Mouse (Mus musculus) limb, embryonic 15.5 days (tissue): ENCODE data around the gene Vkorc1l1. TPM values are rescaled to one million over a fixed set of nuclear protein-coding genes. Genes with fewer than 3 reads are reported as not detected.

Source experiments
- ATAC-seq: fragments of 200-750 bp; cut with Nextera tagmentation; 2 replicates; pipeline ENCODE4 v1.8.0; 2017; ENCODE audit warnings: low read depth, moderate TSS enrichment; ENCODE audit not compliant: insufficient number of reproducible peaks, low FRiP score, low TSS enrichment
- H3K27ac ChIP-seq: fragments of 300-500 bp; sonication (generic); 2 replicates; pipeline ENCODE4 v1.5.1; 2015; ENCODE audit warnings: moderate library complexity, mild to moderate bottlenecking, inconsistent platforms
- H3K27me3 ChIP-seq: fragments of 300-500 bp; sonication (generic); 2 replicates; pipeline ENCODE4 v1.6.1; 2015; ENCODE audit warnings: inconsistent platforms
- H3K36me3 ChIP-seq: fragments of 300-500 bp; sonication (generic); 2 replicates; pipeline ENCODE4 v1.6.1; 2015; ENCODE audit warnings: inconsistent platforms
- H3K4me1 ChIP-seq: fragments of 300-500 bp; sonication (generic); 2 replicates; pipeline ENCODE4 v1.6.1; 2015; ENCODE audit warnings: inconsistent platforms
- H3K4me2 ChIP-seq: fragments of 300-500 bp; sonication (generic); 2 replicates; pipeline ENCODE4 v1.6.1; 2015; ENCODE audit warnings: mild to moderate bottlenecking, inconsistent platforms
- H3K4me3 ChIP-seq: fragments of 300-500 bp; sonication (generic); 2 replicates; pipeline ENCODE4 v1.5.1; 2015; ENCODE audit warnings: mild to moderate bottlenecking, inconsistent platforms
- H3K9ac ChIP-seq: fragments of 300-500 bp; sonication (generic); 2 replicates; pipeline ENCODE4 v1.6.1; 2015; ENCODE audit warnings: inconsistent platforms
- H3K9me3 ChIP-seq: fragments of 300-500 bp; sonication (generic); 2 replicates; pipeline ENCODE4 v1.6.1; 2016; ENCODE audit warnings: inconsistent platforms
- WGBS: fragments of 180-500 bp; shearing (Covaris S2); methylation state at CpG from one replicate; pipeline ENCODE4 v1.1.7; 2015; 5-methylcytosine and 5-hydroxymethylcytosine counted together
- polyA plus RNA-seq: library from polyadenylated mRNA; unstranded; fragments of >200 nt; fragmentation: Nextera tagmentation; extraction: Ambion mirVana; gene quantifications from 2 replicates; pipeline ENCODE4 v1.2.1, GENCODE M21; 2015

Vkorc1l1 gene
- polyA plus RNA-seq, 1 experiment from 2014 or later = 28.5 TPM

- Histone ChIP-seq H3K4me2 (no peak overlapping the region), H3K27me3 (no peaks in the 10 kb centered on the region), H3K27ac (no peak overlapping the region), H3K36me3 (no peaks in the 10 kb centered on the region), H3K4me1 (no peaks in the 10 kb centered on the region), H3K9me3 (no peaks in the 10 kb centered on the region), H3K9ac (no peak overlapping the region), H3K4me3 (no peak overlapping the region)
- no peak for ATAC-seq
- 95% methylated on average over 4 of the region's 4 CpGs for WGBS
These were observed 10.4 kb downstream of the Vkorc1l1 start for GRCm38 (mm10) chr5:129952143-129952542.

GRCm38 (mm10) chr5:129954473-129955254 lies 12.9 kb downstream of the Vkorc1l1 start:
- Histone ChIP-seq H3K4me3 (no peak overlapping the region), H3K4me2 (no peak overlapping the region), H3K27ac (no peak overlapping the region), H3K27me3 (no peaks in the 10 kb centered on the region), H3K4me1 (no peaks in the 10 kb centered on the region), H3K36me3 (no peaks in the 10 kb centered on the region), H3K9ac (no peak overlapping the region), H3K9me3 (no peaks in the 10 kb centered on the region)
- WGBS = 78% methylated on average over 5 of the region's 5 CpGs
- no peak for ATAC-seq

DNA sequence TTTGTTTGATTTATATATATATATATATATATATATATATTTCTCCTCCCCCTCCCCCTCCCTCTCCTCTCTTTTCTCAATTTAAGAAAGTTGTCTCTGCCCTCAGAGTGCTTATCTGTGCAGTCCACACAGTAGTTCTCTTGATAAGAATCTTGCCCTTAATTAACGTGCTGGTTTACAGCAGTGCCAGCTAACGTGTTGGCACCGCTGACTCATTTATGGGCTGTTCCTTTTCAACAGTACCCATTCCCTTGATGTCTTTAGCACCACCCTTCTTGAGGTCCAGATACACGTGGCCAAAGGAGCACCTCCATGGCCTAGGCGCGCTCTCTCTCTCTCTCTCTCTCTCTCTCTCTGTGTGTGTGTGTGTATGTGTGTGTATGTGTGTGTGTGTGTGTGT lies 14.0 kb downstream of the Vkorc1l1 start:
- WGBS = 73% methylated on average over 6 of the region's 6 CpGs
- H3K9ac ChIP-seq = no peak overlapping the region
- no peaks in the 10 kb centered on the region for H3K36me3 ChIP-seq
- ATAC-seq = no peak
- no peak overlapping the region for H3K27ac ChIP-seq
- H3K4me2 ChIP-seq = no peak overlapping the region
- no peaks in the 10 kb centered on the region for H3K27me3 ChIP-seq
- H3K9me3 ChIP-seq = no peaks in the 10 kb centered on the region
- H3K4me1 ChIP-seq = no peaks in the 10 kb centered on the region
- H3K4me3 ChIP-seq = no peak overlapping the region

- no peaks in the 10 kb centered on the region for H3K36me3 ChIP-seq
- no peak overlapping the region for H3K4me3 ChIP-seq
- no peak overlapping the region for H3K9ac ChIP-seq
- no peaks in the 10 kb centered on the region for H3K4me1 ChIP-seq
- no peak overlapping the region for H3K27ac ChIP-seq
- WGBS = 74% methylated on average over 4 of the region's 4 CpGs
- no peak overlapping the region for H3K4me2 ChIP-seq
- no peaks in the 10 kb centered on the region for H3K9me3 ChIP-seq
- ATAC-seq = no peak
- no peaks in the 10 kb centered on the region for H3K27me3 ChIP-seq
These were observed 21.5 kb downstream of the Vkorc1l1 start for GRCm38 (mm10) chr5:129963224-129963623.

GRCm38 (mm10) chr5:129966448-129966847 lies 24.7 kb downstream of the Vkorc1l1 start:
- H3K4me1 ChIP-seq = no peaks in the 10 kb centered on the region
- H3K4me2 ChIP-seq = no peak overlapping the region
- no peak overlapping the region for H3K9ac ChIP-seq
- no peaks in the 10 kb centered on the region for H3K27me3 ChIP-seq
- 72% methylated on average over 3 of the region's 3 CpGs for WGBS
- H3K27ac ChIP-seq = no peak overlapping the region
- no peaks in the 10 kb centered on the region for H3K9me3 ChIP-seq
- ATAC-seq = no peak
- H3K36me3 ChIP-seq = peaks cover 1% of the 10 kb centered on the region; the same call in 1 of the 2 replicates
- H3K4me3 ChIP-seq = no peak overlapping the region

DNA sequence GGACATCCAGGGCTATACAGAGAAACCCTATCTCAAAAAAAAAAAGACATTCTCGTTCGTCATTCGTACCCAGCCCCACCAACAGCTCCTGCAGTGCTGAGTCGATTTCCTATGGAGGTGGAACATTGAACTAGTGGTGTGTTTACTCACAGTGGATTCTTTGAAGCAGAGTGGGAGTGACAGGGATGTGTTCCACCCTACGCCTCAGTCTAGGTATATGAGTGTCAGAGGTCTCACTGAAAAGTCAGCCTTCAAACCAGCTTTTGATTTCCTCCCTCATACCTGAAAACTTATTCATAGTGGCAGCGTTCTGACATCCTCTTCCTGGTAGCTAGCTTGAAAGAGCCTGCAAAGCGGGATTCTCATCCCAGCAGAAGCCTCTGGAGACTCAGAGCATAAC lies 26.6 kb downstream of the Vkorc1l1 start:
- 83% methylated on average over 7 of the region's 7 CpGs for WGBS
- no peak for ATAC-seq

DNA sequence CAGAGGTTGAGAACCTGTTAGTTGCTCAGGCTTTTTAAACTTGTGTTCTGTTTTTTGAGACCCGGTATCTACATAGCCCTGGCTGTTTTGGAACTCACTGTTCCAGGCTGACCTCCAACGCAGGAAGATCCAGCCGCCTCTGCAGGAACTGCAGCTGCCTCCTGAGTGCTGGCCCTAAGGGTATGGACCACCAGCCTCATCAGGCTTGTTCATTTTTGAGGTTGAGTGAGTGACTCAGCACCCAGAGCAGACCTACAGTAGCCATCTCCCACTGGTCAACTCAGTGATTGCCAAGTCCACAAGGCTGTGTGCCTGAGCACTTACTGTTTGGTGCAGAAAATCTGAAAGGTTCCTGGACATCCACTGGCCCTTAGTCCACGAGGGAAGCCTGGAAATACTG lies 29.7 kb downstream of the Vkorc1l1 start:
- H3K4me2 ChIP-seq = no peak overlapping the region
- no peak for ATAC-seq
- no peaks in the 10 kb centered on the region for H3K4me1 ChIP-seq
- H3K36me3 ChIP-seq = peaks cover 8% of the 10 kb centered on the region; the same call in 1 of the 2 replicates
- H3K4me3 ChIP-seq = no peak overlapping the region
- H3K27me3 ChIP-seq = no peaks in the 10 kb centered on the region
- no peaks in the 10 kb centered on the region for H3K9me3 ChIP-seq
- 77% methylated on average over 4 of the region's 4 CpGs for WGBS
- no peak overlapping the region for H3K9ac ChIP-seq
- H3K27ac ChIP-seq = no peak overlapping the region

More for the DNA sequence above, 26.6 kb downstream of the Vkorc1l1 start:
- no peak overlapping the region for H3K27ac ChIP-seq
- no peaks in the 10 kb centered on the region for H3K9me3 ChIP-seq
- no peak overlapping the region for H3K9ac ChIP-seq
- H3K36me3 ChIP-seq = peaks cover 8% of the 10 kb centered on the region; the same call in 1 of the 2 replicates
- H3K4me3 ChIP-seq = no peak overlapping the region
- no peak overlapping the region for H3K4me2 ChIP-seq
- H3K4me1 ChIP-seq = no peaks in the 10 kb centered on the region
- no peaks in the 10 kb centered on the region for H3K27me3 ChIP-seq

GRCm38 (mm10) chr5:129974354-129974753 lies 32.6 kb downstream of the Vkorc1l1 start:
- ATAC-seq = no peak
- Histone ChIP-seq H3K4me1 (no peaks in the 10 kb centered on the region), H3K9ac (no peak overlapping the region)

DNA sequence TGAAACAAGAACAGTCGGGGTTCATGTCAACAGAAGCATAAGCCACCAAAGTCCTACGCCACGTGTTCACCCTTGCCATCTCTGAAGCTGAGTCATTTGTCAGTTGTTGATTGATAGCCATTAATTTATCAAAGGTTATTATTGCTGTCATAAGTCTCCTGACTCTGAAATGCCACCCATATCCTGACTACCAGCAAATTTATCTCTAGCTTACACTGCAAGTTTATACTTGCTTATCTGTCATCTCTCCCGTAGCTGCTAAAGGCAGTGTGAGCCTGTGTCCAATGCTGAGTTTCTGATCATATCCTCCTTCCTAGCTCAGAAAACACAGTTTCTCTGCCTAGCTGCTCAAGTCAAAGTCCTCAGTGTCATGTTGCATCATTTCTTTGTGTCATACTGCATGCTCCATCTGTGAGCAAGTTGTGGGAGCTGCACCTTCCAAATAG lies 33.1 kb downstream of the Vkorc1l1 start:
- WGBS = 72% methylated on average over 4 of the region's 4 CpGs
- H3K9ac ChIP-seq = no peak overlapping the region
- ATAC-seq = no peak

More at GRCm38 (mm10) chr5:129974354-129974753, 32.6 kb downstream of the Vkorc1l1 start:
- Histone ChIP-seq H3K4me3 (no peak overlapping the region), H3K36me3 (peaks cover 8% of the 10 kb centered on the region; the same call in 1 of the 2 replicates), H3K9me3 (no peaks in the 10 kb centered on the region), H3K27ac (no peak overlapping the region), H3K27me3 (no peaks in the 10 kb centered on the region), H3K4me2 (no peak overlapping the region)
- WGBS = 87% methylated on average over 4 of the region's 4 CpGs

DNA sequence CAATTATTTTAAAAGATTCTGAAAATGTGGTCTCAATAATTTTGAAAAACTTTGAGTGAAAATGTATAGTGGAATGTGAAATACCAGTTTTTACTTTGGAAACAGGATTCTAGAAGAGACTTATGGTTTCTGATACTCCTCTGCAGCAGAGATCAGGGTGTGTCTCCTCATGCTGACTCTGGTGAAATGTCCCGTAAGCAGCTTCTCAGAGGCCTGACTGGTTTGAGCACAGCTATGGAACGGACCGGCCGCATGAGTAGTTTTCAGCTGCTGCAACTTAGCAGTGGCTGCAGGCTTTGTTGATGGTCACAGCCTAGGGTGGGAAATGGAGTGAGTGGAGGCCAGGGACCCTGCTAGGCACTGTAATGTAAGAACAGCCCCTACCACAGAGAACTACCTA lies 36.0 kb downstream of the Vkorc1l1 start:
- no peaks in the 10 kb centered on the region for H3K9me3 ChIP-seq
- ATAC-seq = no peak
- WGBS = 80% methylated on average over 4 of the region's 4 CpGs

More for the DNA sequence above, 33.1 kb downstream of the Vkorc1l1 start:
- no peak overlapping the region for H3K27ac ChIP-seq
- no peaks in the 10 kb centered on the region for H3K4me1 ChIP-seq
- H3K27me3 ChIP-seq = no peaks in the 10 kb centered on the region
- no peaks in the 10 kb centered on the region for H3K9me3 ChIP-seq
- H3K4me3 ChIP-seq = no peak overlapping the region
- H3K4me2 ChIP-seq = no peak overlapping the region
- H3K36me3 ChIP-seq = peaks cover 11% of the 10 kb centered on the region; the same call in 1 of the 2 replicates

DNA sequence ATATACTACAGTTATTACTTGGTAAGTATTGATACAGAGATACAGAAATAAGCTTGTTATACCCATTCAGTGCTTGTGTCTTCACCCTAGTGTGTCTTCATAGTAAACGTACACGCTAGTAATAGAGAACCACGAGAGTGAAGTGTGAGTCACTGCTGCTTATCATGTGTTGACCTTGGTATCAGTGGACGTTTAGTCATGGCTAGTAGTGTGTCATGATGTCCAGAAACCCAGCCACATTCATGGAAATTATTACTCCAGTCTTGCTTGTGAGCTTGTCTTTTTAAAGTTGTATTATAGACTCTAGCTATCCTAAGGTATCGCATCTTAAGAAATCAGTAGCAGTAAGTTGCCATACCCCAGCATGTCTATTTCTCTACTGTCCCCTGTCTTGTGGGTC lies 36.8 kb downstream of the Vkorc1l1 start:
- Histone ChIP-seq H3K4me1 (no peaks in the 10 kb centered on the region), H3K4me2 (no peak overlapping the region), H3K27me3 (no peaks in the 10 kb centered on the region), H3K4me3 (no peak overlapping the region), H3K9me3 (no peaks in the 10 kb centered on the region), H3K9ac (no peak overlapping the region), H3K36me3 (peaks cover 11% of the 10 kb centered on the region; the same call in 1 of the 2 replicates), H3K27ac (no peak overlapping the region)
- no peak for ATAC-seq
- WGBS = 85% methylated on average over 5 of the region's 5 CpGs

More for the DNA sequence above, 36.0 kb downstream of the Vkorc1l1 start:
- Histone ChIP-seq H3K4me1 (no peaks in the 10 kb centered on the region), H3K27me3 (no peaks in the 10 kb centered on the region), H3K36me3 (peaks cover 3% of the 10 kb centered on the region; the same call in 1 of the 2 replicates), H3K4me3 (no peak overlapping the region), H3K4me2 (no peak overlapping the region), H3K9ac (no peak overlapping the region), H3K27ac (no peak overlapping the region)

DNA sequence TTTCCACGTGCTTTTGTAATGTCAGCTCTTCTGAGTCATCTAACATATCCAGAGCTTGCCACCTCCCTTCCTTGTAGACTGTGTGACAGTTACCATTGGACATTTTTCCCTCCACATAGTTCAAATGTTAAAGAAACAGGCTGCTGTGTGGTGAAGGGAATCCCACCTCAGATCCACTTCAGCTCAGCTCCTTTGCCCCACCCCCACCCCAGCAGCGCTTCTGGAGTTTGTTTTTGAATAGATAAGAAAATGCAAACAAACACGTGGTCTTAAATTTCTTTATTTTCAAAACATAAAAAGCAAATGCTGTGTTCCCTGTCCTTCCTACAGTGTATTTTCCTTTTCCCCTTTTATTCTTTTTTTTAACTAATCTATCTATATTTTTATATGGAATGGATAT lies 38.4 kb downstream of the Vkorc1l1 start:
- H3K4me1 ChIP-seq = no peaks in the 10 kb centered on the region
- no peak for ATAC-seq
- no peaks in the 10 kb centered on the region for H3K27me3 ChIP-seq
- WGBS = 74% methylated on average over 3 of the region's 3 CpGs
- H3K27ac ChIP-seq = no peak overlapping the region
- no peak overlapping the region for H3K9ac ChIP-seq
- H3K4me3 ChIP-seq = no peak overlapping the region
- H3K9me3 ChIP-seq = no peaks in the 10 kb centered on the region
- H3K4me2 ChIP-seq = no peak overlapping the region
- peaks cover 24% of the 10 kb centered on the region for H3K36me3 ChIP-seq
